Mouse (Mus musculus): Measurements from ENCODE around the gene Gm5148. TPM values are rescaled to one million over a fixed set of nuclear protein-coding genes. Genes with fewer than 3 reads are reported as not detected.

Gene Gm5148
- total and polyA plus RNA-seq, 2 experiments from 2014 or later, result 10.5 to 12.0 TPM

DNA sequence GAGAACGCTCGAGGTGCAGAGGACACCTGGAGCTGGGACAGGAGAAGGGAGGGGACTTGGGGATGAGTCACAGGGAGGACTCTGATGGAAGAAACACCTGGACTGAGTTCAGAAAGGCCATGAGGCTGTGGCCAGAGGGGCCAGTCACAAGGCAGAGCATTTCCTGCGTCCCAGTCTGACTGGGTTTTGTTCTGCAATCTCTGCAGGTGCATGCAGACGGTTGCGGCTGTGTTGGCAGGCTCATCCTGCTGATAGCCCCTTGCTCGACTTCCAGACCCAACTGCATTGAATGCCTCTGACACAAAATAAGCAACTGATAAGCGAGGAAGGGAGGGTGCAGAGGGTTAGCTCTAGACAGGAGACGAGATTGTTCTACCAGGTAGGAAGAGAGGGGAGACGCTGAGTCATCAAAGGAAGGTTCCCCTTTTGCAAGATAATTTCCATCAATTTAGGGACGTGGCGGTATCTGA lies 49.2 kb downstream of the Gm5148 start:
- H3K27me3 ChIP-seq (ENCODE audit: insufficient read depth, low read length), result no peaks in the 10 kb centered on the region
- peaks cover 8% of the 10 kb centered on the region; the same call in 1 of the 2 replicates for H3K4me1 ChIP-seq (ENCODE audit: insufficient read depth, low read length)
- ATAC-seq (no peak), DNase-seq (ENCODE audit: low spot score) (no peak)
- no peaks in the 10 kb centered on the region for H3K9me3 ChIP-seq (ENCODE audit: low read length)
- H3K9ac ChIP-seq (replicated peaks; ENCODE audit: low read length), result no peak overlapping the region
- WGBS, result 82% methylated on average over 11 of the region's 11 CpGs
- no peak overlapping the region for H3K4me2 ChIP-seq (ENCODE audit: low read depth, low read length)
- H3K4me3 ChIP-seq (ENCODE audit: low read length), result no peak overlapping the region
- no peak for TF ChIP-seq CTCF (IDR thresholded peaks at IDR 0.05; ENCODE audit: low read depth)
- no peak overlapping the region for H3K27ac ChIP-seq
- no peaks in the 10 kb centered on the region for H3K36me3 ChIP-seq (ENCODE audit: insufficient read depth, low read length)

DNA sequence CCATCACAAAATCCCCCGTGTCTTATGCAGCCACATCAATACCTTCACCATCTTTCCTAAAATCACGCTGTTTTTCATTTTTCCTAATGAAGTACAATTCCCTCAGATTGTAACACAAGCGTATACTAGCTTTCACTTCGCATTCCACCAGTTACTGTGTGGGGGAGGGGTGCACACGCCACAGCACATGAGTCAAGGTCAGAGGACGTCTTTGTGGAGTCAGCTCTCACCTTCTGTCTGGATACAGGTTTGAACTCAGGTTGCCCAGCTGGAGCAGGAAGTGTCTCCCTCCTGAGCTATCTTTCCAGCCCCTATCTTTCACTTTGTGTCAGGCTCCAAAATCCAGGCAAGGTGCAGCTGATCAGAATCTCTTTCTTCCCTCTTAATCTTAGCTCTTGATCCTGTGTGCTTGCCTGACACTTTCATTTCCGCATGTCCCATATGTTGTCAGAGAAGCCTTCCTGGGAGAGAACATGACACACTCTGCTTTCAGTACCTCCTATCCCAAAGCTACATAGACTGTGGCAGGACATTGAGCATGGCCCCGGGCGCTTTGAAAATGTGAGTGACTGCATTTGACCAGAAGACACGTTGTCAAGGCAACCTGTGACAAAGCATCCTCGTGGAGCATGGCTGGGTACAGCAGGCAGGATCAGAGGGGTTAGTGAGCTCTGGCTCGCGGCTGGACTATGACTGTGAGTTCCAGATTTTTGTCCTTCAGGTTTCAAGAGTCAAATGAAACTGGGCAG lies 50.6 kb downstream of the Gm5148 start:
- H3K4me3 ChIP-seq (ENCODE audit: low read length), result no peak overlapping the region
- no peaks in the 10 kb centered on the region for H3K27me3 ChIP-seq (ENCODE audit: insufficient read depth, low read length)
- peak; percentile 71 for ATAC-seq
- peaks cover 7% of the 10 kb centered on the region; the same call in 1 of the 2 replicates for H3K9me3 ChIP-seq (ENCODE audit: low read length)
- no peaks in the 10 kb centered on the region for H3K36me3 ChIP-seq (ENCODE audit: insufficient read depth, low read length)
- no peak overlapping the region for H3K9ac ChIP-seq (replicated peaks; ENCODE audit: low read length)
- DNase-seq (ENCODE audit: low spot score), result peak; percentile 57
- WGBS, result 35% methylated on average over 13 of the region's 13 CpGs
- peaks cover 8% of the 10 kb centered on the region; the same call in 1 of the 2 replicates for H3K4me1 ChIP-seq (ENCODE audit: insufficient read depth, low read length)
- H3K4me2 ChIP-seq (ENCODE audit: low read depth, low read length), result no peak overlapping the region
- TF ChIP-seq CTCF (IDR thresholded peaks at IDR 0.05; ENCODE audit: low read depth), result no peak
- H3K27ac ChIP-seq, result no peak overlapping the region

DNA sequence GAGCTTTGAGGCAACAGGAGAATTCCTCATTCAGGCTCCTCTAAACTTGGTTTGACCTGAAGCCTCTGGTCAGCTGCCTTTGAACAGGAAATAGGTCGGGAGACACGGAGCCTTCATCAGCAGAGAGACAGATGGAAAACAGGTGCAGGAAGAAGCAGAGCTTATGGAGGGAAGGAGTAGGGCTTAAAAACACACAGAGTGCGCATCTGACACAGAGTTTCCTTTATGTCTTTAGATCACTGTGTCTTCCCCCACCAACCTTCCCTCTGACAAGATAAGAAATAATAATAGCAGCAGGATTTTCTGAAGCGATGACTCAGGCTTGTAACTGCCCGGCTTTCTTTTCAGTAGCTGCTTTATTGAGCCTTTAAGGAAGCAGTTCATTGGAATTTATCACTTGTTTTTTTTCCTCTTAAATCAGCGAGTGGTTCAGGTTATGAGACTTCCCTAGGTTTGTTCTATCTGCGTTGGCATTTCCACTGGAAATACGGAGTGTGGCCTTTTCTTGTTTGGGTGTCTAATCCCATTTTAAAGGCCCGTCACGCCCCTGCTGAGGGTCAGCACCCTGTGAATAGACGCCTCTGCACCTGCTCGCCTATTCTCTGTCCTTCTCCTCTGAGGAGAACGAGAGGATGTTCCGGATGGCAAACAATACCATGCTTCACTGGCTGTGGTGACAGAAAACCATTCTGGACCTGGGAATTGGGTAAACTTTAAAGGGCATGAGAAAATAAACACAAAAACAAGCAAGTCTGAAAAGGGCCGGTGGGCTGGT lies 51.8 kb downstream of the Gm5148 start:
- H3K9me3 ChIP-seq (ENCODE audit: low read length), result peaks cover 9% of the 10 kb centered on the region; the same call in 1 of the 2 replicates
- 16% methylated on average over 15 of the region's 15 CpGs for WGBS
- no peak for TF ChIP-seq CTCF (IDR thresholded peaks at IDR 0.05; ENCODE audit: low read depth)
- DNase-seq (ENCODE audit: low spot score) (peak; percentile 6), ATAC-seq (0 out of 2 replicates have a peak, but pooled peaks have one; percentile 39)
- no peak overlapping the region for H3K27ac ChIP-seq
- H3K9ac ChIP-seq (replicated peaks; ENCODE audit: low read length), result no peak overlapping the region
- H3K4me2 ChIP-seq (ENCODE audit: low read depth, low read length), result no peak overlapping the region
- H3K4me3 ChIP-seq (ENCODE audit: low read length), result no peak overlapping the region
- H3K36me3 ChIP-seq (ENCODE audit: insufficient read depth, low read length), result no peaks in the 10 kb centered on the region
- peaks cover 8% of the 10 kb centered on the region; the same call in 1 of the 2 replicates for H3K4me1 ChIP-seq (ENCODE audit: insufficient read depth, low read length)
- no peaks in the 10 kb centered on the region for H3K27me3 ChIP-seq (ENCODE audit: insufficient read depth, low read length)

DNA sequence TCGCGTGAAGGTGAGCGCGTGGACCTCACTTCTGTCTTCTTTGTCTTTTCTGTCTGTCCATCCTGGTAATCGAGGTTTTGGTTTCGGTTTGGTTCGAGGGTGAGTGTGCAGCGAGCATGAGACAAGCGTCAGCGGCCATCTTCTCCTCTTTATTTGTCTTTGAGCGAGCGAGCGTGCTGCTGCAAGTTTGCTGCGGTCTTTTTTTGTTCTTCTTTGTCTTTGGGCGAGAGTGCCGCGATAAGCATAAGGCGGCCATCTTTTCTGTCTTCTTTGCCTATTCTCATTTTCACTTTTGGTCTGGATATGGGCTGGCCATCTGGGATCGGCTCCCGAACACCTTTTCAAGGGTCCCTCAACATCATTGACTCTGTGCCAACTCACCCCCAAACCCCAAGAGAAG lies 55.2 kb downstream of the Gm5148 start:
- no peak for TF ChIP-seq CTCF (IDR thresholded peaks at IDR 0.05; ENCODE audit: low read depth)
- ATAC-seq, result no peak
- no peak overlapping the region for H3K4me2 ChIP-seq (ENCODE audit: low read depth, low read length)

DNA sequence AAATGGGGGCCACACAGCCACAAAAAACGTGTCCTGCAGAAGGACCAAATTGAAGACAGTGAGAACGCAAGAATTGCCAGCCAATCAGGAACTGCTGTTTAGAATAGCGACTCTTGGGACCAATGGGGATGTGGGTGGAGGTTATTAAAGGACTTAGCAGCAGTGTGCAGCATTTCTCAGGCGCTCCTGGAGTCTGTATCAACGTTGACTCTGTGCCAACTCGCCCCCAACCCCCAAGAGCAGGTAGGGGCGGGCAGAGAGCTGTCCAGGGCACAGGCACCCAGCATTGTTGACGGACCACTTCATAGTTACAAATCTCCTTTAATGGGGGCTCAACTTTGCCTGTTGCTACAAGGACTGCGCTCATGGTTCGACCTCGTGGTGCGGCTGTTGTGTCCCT lies 55.6 kb downstream of the Gm5148 start:
- ATAC-seq (no peak), DNase-seq (ENCODE audit: low spot score) (no peak)
- no peaks in the 10 kb centered on the region for H3K36me3 ChIP-seq (ENCODE audit: insufficient read depth, low read length)
- H3K27ac ChIP-seq, result no peak overlapping the region
- H3K9me3 ChIP-seq (ENCODE audit: low read length), result peaks cover 9% of the 10 kb centered on the region; the same call in 1 of the 2 replicates
- no peaks in the 10 kb centered on the region for H3K27me3 ChIP-seq (ENCODE audit: insufficient read depth, low read length)
- no peak for TF ChIP-seq CTCF (IDR thresholded peaks at IDR 0.05; ENCODE audit: low read depth)
- WGBS, result 85% methylated on average over 12 of the region's 12 CpGs
- H3K9ac ChIP-seq (replicated peaks; ENCODE audit: low read length), result no peak overlapping the region
- H3K4me1 ChIP-seq (ENCODE audit: insufficient read depth, low read length), result peaks cover 3% of the 10 kb centered on the region; the same call in 1 of the 2 replicates
- no peak overlapping the region for H3K4me3 ChIP-seq (ENCODE audit: low read length)
- no peak overlapping the region for H3K4me2 ChIP-seq (ENCODE audit: low read depth, low read length)

More for the DNA sequence above, 55.2 kb downstream of the Gm5148 start:
- Histone ChIP-seq H3K9me3 (ENCODE audit: low read length) (peaks cover 9% of the 10 kb centered on the region; the same call in 1 of the 2 replicates), H3K4me1 (ENCODE audit: insufficient read depth, low read length) (peaks cover 7% of the 10 kb centered on the region; the same call in 1 of the 2 replicates), H3K27me3 (ENCODE audit: insufficient read depth, low read length) (no peaks in the 10 kb centered on the region), H3K9ac (replicated peaks; ENCODE audit: low read length) (no peak overlapping the region), H3K27ac (no peak overlapping the region), H3K36me3 (ENCODE audit: insufficient read depth, low read length) (no peaks in the 10 kb centered on the region), H3K4me3 (ENCODE audit: low read length) (no peak overlapping the region)
- no peak for DNase-seq (ENCODE audit: low spot score)
- WGBS, result 97% methylated on average over 20 of the region's 20 CpGs

DNA sequence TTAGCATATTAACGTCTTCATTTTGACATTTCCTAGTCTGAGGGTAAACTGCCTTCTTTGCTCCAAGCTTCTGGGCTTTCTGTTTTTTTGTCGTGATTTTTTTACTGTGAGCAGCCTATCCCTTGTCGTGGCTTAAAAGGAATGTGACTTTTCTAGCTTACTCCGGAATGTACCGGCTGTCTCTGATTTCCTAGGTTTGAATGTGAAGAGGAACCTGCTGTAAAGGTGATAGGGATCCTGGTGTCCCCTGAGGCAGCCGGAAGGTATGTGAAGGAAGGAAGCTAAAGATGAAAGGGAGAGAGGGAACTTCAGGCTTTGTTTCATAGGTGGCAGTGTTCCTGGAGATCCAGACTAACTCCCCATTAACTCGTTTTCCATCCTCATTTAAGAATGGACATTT lies 56.6 kb downstream of the Gm5148 start:
- no peaks in the 10 kb centered on the region for H3K36me3 ChIP-seq (ENCODE audit: insufficient read depth, low read length)
- 33% methylated on average over 7 of the region's 7 CpGs for whole genome bisulfite sequencing
- no peak overlapping the region for H3K9ac ChIP-seq (replicated peaks; ENCODE audit: low read length)
- no peaks in the 10 kb centered on the region for H3K27me3 ChIP-seq (ENCODE audit: insufficient read depth, low read length)
- H3K4me1 ChIP-seq (ENCODE audit: insufficient read depth, low read length), result no peaks in the 10 kb centered on the region
- ATAC-seq, result no peak
- H3K4me3 ChIP-seq (ENCODE audit: low read length), result no peak overlapping the region
- TF ChIP-seq CTCF (IDR thresholded peaks at IDR 0.05; ENCODE audit: low read depth), result no peak
- no peak overlapping the region for H3K4me2 ChIP-seq (ENCODE audit: low read depth, low read length)
- H3K27ac ChIP-seq, result no peak overlapping the region
- peaks cover 9% of the 10 kb centered on the region; the same call in 1 of the 2 replicates for H3K9me3 ChIP-seq (ENCODE audit: low read length)
- DNase-seq (ENCODE audit: low spot score), result no peak

All from hindbrain, postnatal 0 days (tissue).